Mouse (Mus musculus) heart, adult 2 months (tissue): ENCODE data around the gene Bglap2. TPM values are rescaled to one million over a fixed set of nuclear protein-coding genes. Genes with fewer than 3 reads are reported as not detected.

Experiments used
- DNase-seq, 2 experiments: peaks; one replicate each; pipeline ENCODE4 v3.0.0; 2021
- H3K27ac ChIP-seq: fragments of 200-600 bp; 2 replicates; pipeline ENCODE4 v1.8.1; 2022
- H3K27me3 ChIP-seq: fragments of 200-500 bp; 2 replicates; pipeline ENCODE4 v1.6.1; 2012; ENCODE audit warnings: mild to moderate bottlenecking, low read length, inconsistent platforms, mixed read lengths; ENCODE audit not compliant: control insufficient read depth, insufficient read depth
- H3K36me3 ChIP-seq: fragments of 200-500 bp; 2 replicates; pipeline ENCODE4 v1.6.1; 2012; ENCODE audit warnings: low read length, inconsistent platforms; ENCODE audit not compliant: control insufficient read depth, insufficient read depth
- H3K4me1 ChIP-seq: fragments of 200-500 bp; 2 replicates; pipeline ENCODE4 v1.6.1; 2011; ENCODE audit warnings: low read length; ENCODE audit not compliant: control insufficient read depth, insufficient read depth
- H3K4me3 ChIP-seq: fragments of 200-600 bp; 2 replicates; pipeline ENCODE4 v1.8.1; 2022
- H3K79me2 ChIP-seq: fragments of 200-500 bp; replicated peaks from 2 replicates; pipeline ENCODE4 v1.6.1; 2012; ENCODE audit warnings: mild to moderate bottlenecking, inconsistent platforms, low read length, moderate library complexity, mixed read lengths; ENCODE audit not compliant: control insufficient read depth, insufficient read depth
- H3K9ac ChIP-seq: fragments of 200-500 bp; 2 replicates; pipeline ENCODE4 v1.6.1; 2012; ENCODE audit warnings: low read depth, mild to moderate bottlenecking, control low read depth, inconsistent platforms, low read length, mixed read lengths
- CTCF ChIP-seq: fragments of 200-600 bp; IDR thresholded peaks from 2 replicates; pipeline ENCODE4 v1.8.1; 2022; ENCODE audit warnings: antibody characterized with exemption, mild to moderate bottlenecking, moderate library complexity
- EP300 ChIP-seq: fragments of 200-500 bp; IDR thresholded peaks from 2 replicates; pipeline ENCODE4 v1.6.1; 2011; ENCODE audit warnings: low read depth, low read length, control low read depth; ENCODE audit not compliant: insufficient read depth
- POLR2A ChIP-seq: fragments of 200-500 bp; IDR thresholded peaks from 2 replicates; pipeline ENCODE4 v1.6.1; 2011; ENCODE audit warnings: mild to moderate bottlenecking, low read depth, low read length, control low read depth; ENCODE audit not compliant: insufficient read depth
- WGBS: fragments of 180-500 bp; shearing (Covaris S2); methylation state at CpG from one replicate; pipeline ENCODE4 v1.1.7; 2018; 5-methylcytosine and 5-hydroxymethylcytosine counted together
- intact Hi-C: fragments of 180-260 bp; cut with DNase I; formaldehyde crosslinking; loops from one replicate; pipeline ENCODE4 v1.15.1; 2025
- polyA plus RNA-seq: library from polyadenylated mRNA; depleted of rRNA; stranded (reverse); fragments of >200 nt; gene quantifications from 2 replicates; pipeline ENCODE4 v1.2.3, GENCODE M21; 2012
- total RNA-seq, 2 experiments: library from RNA; stranded (reverse); gene quantifications; 2 replicates each; pipeline ENCODE4 v1.2.3; 2021

Gene Bglap2
- total and polyA plus RNA-seq, 3 experiments: 0.84 TPM; not detected in 2

GRCm38 (mm10) chr3:88337367-88338020, 41.0 kb downstream of the Bglap2 start:
- 36% methylated on average over 11 of the region's 11 CpGs for WGBS
- Histone ChIP-seq H3K27me3 (no peaks in the 10 kb centered on the region), H3K9ac (no peak overlapping the region), H3K4me1 (peaks cover 6% of the 10 kb centered on the region), H3K79me2 (no peaks in the 10 kb centered on the region; the same call in 1 of the 2 replicates), H3K36me3 (no peaks in the 10 kb centered on the region; the same call in 1 of the 2 replicates), H3K4me3 (peak overlapping the region; percentile 85; the same call in 1 of the 2 replicates), H3K27ac (peak overlapping the region; percentile 99; the same call in 1 of the 2 replicates)
- intact Hi-C loops: loop anchor here (5.0 kb wide), 1 partner anchor 40 kb away; the partner anchor contains the start of genes Cct3 and Tsacc
- DNase-seq: peak in 1 of 2 experiments; percentile 28
- no peak for TF ChIP-seq POLR2A
- no peak for TF ChIP-seq CTCF
- no peak for TF ChIP-seq EP300

- H3K27me3 ChIP-seq: no peaks in the 10 kb centered on the region
- peak within 1 kb of the TSS; percentile 95 for H3K9ac ChIP-seq
- TF ChIP-seq POLR2A (peak; percentile 99), EP300 (no peak)
- peak; percentile 97 to 98 for DNase-seq
- intact Hi-C loops: loop anchor here (5.0 kb wide), 1 partner anchor 39 kb away; the partner anchor contains the start of genes Cct3 and Tsacc
- peak within 1 kb of the TSS; percentile 99 for H3K27ac ChIP-seq
- peak within 1 kb of the TSS; percentile 85 for H3K4me3 ChIP-seq
- no peaks in the 10 kb centered on the region; the same call in 1 of the 2 replicates for H3K79me2 ChIP-seq
- peaks cover 6% of the 10 kb centered on the region for H3K4me1 ChIP-seq
- no peaks in the 10 kb centered on the region for H3K36me3 ChIP-seq
- WGBS: under 1% methylated on average over 59 of the region's 66 CpGs
Measured at GRCm38 (mm10) chr3:88336058-88337013, 42.2 kb downstream of the Bglap2 start, which contains the start of the genes Tmem79 and Smg5. Tmem79 (minus strand) TSS chr3:88336148. Smg5 (plus strand) TSS chr3:88336260.

- Histone ChIP-seq H3K27ac (peak overlapping the region; percentile 99), H3K4me1 (peaks cover 6% of the 10 kb centered on the region), H3K9ac (peak overlapping the region; percentile 75), H3K36me3 (no peaks in the 10 kb centered on the region), H3K27me3 (no peaks in the 10 kb centered on the region), H3K79me2 (no peaks in the 10 kb centered on the region; the same call in 1 of the 2 replicates), H3K4me3 (peak overlapping the region; percentile 85)
- no peak for DNase-seq
- WGBS: 1% methylated on average over 27 of the region's 27 CpGs
- TF ChIP-seq POLR2A (no peak), CTCF (no peak), EP300 (no peak)
- intact Hi-C loops: loop anchor here (5.0 kb wide), 1 partner anchor 38 kb away; the partner anchor contains the start of genes Cct3 and Tsacc
Measured at GRCm38 (mm10) chr3:88335436-88336053, 43.0 kb downstream of the Bglap2 start.

- Histone ChIP-seq H3K79me2 (no peaks in the 10 kb centered on the region; the same call in 1 of the 2 replicates), H3K27me3 (no peaks in the 10 kb centered on the region), H3K36me3 (no peaks in the 10 kb centered on the region), H3K9ac (no peak overlapping the region), H3K4me1 (peaks cover 6% of the 10 kb centered on the region), H3K4me3 (peak overlapping the region; percentile 85), H3K27ac (peak overlapping the region; percentile 99)
- intact Hi-C loops: loop anchor here (5.0 kb wide), 1 partner anchor 38 kb away; the partner anchor contains the start of genes Cct3 and Tsacc
- no peak for DNase-seq
- 31% methylated on average over 3 of the region's 3 CpGs for WGBS
- no peak for TF ChIP-seq EP300
- no peak for TF ChIP-seq POLR2A
- no peak for TF ChIP-seq CTCF
Measured at GRCm38 (mm10) chr3:88334902-88335435, 43.5 kb downstream of the Bglap2 start.

GRCm38 (mm10) chr3:88334029-88334658, 44.4 kb downstream of the Bglap2 start:
- no peaks in the 10 kb centered on the region for H3K79me2 ChIP-seq
- H3K36me3 ChIP-seq: no peaks in the 10 kb centered on the region
- peaks cover 5% of the 10 kb centered on the region for H3K4me1 ChIP-seq
- H3K4me3 ChIP-seq: no peak overlapping the region
- intact Hi-C loops: no loop called here
- no peak for DNase-seq
- TF ChIP-seq EP300 (no peak), CTCF (no peak), POLR2A (no peak)
- H3K27me3 ChIP-seq: no peaks in the 10 kb centered on the region
- 63% methylated on average over 12 of the region's 12 CpGs for WGBS
- no peak overlapping the region for H3K27ac ChIP-seq
- H3K9ac ChIP-seq: no peak overlapping the region
